Mouse (Mus musculus) MEL (cell line): ENCODE measurements around the gene AB124611. TPM values are rescaled to one million over a fixed set of nuclear protein-coding genes. Genes with fewer than 3 reads are reported as not detected.
"Not testable (repeated sequence)": the region's sequence is repeated elsewhere in the genome, so short reads cannot be mapped to it uniquely, and the experiment has no call there.

Experiments
- DNase-seq: peaks from one replicate; pipeline ENCODE4 v3.0.0; 2011; ENCODE audit warnings: low read depth, low spot score
- H3K27ac ChIP-seq: 2 replicates; pipeline ENCODE4 v1.5.1; 2012; ENCODE audit warnings: low read depth, mild to moderate bottlenecking, control low read depth, low read length, moderate library complexity; ENCODE audit not compliant: control insufficient read depth
- H3K27me3 ChIP-seq, 2 experiments: fragments of 150-350 bp in 1 of 2; sonication (generic) in 1 of 2; 2 replicates each; pipeline ENCODE4 v1.6.1; 2012; ENCODE audit warnings: low read length in 2 of 2, mild to moderate bottlenecking in 2 of 2, improper control_type of control experiment in 1 of 2, moderate library complexity in 1 of 2; ENCODE audit not compliant: insufficient read depth in 2 of 2, control insufficient read depth in 1 of 2
- H3K36me3 ChIP-seq, 2 experiments: 2 replicates each; pipeline ENCODE4 v1.6.1; 2012 to 2014; ENCODE audit warnings: low read length in 2 of 2, improper control_type of control experiment in 1 of 2, inconsistent platforms in 1 of 2, mild to moderate bottlenecking in 1 of 2; ENCODE audit not compliant: insufficient read depth in 2 of 2, control insufficient read depth in 1 of 2
- H3K4me1 ChIP-seq, 2 experiments: fragments of 150-350 bp in 1 of 2; sonication (generic) in 1 of 2; 2 replicates each; pipeline ENCODE4 v1.6.1; 2012; ENCODE audit warnings: low read length in 2 of 2, improper control_type of control experiment in 1 of 2, mild to moderate bottlenecking in 1 of 2; ENCODE audit not compliant: insufficient read depth in 2 of 2, control insufficient read depth in 1 of 2
- H3K4me3 ChIP-seq, 2 experiments: fragments of 150-350 bp in 1 of 2; sonication (generic) in 1 of 2; 2 replicates each; pipeline ENCODE4 v1.5.1; 2012; ENCODE audit warnings: low read depth in 2 of 2, low read length in 2 of 2, mild to moderate bottlenecking in 2 of 2, moderate library complexity in 2 of 2, control low read depth in 1 of 2, improper control_type of control experiment in 1 of 2; ENCODE audit not compliant: control insufficient read depth in 1 of 2, insufficient read depth in 1 of 2
- H3K79me2 ChIP-seq: 2 replicates; pipeline ENCODE4 v1.6.1; 2012; ENCODE audit warnings: mild to moderate bottlenecking, low read length, moderate library complexity; ENCODE audit not compliant: control insufficient read depth, poor library complexity, insufficient read depth
- H3K9ac ChIP-seq: 2 replicates; pipeline ENCODE4 v1.6.1; 2012; ENCODE audit warnings: low read depth, mild to moderate bottlenecking, control low read depth, low read length, moderate library complexity; ENCODE audit not compliant: control insufficient read depth, poor library complexity, severe bottlenecking
- H3K9me3 ChIP-seq: fragments of 150-350 bp; sonication (generic); replicated peaks from 2 replicates; pipeline ENCODE4 v1.6.1; 2012; ENCODE audit warnings: mild to moderate bottlenecking, low read length, improper control_type of control experiment, moderate library complexity; ENCODE audit not compliant: insufficient read depth
- BHLHE40 ChIP-seq: IDR thresholded peaks from 2 replicates; pipeline ENCODE4 v1.6.1; 2012; ENCODE audit warnings: low read depth, mild to moderate bottlenecking, inconsistent platforms, low read length, improper control_type of control experiment, borderline replicate concordance
- CHD2 ChIP-seq: IDR thresholded peaks from 2 replicates; pipeline ENCODE4 v1.6.1; 2011; ENCODE audit warnings: low read length, improper control_type of control experiment
- CTCF ChIP-seq, 3 experiments: IDR thresholded peaks in 2 of 3; conservative IDR thresholded peaks in 1 of 3; 2 replicates each; pipeline ENCODE4 v1.5.1; 2011 to 2012; ENCODE audit warnings: low read length in 3 of 3, low read depth in 2 of 3, mild to moderate bottlenecking in 2 of 3, improper control_type of control experiment in 1 of 3, inconsistent platforms in 1 of 3, mixed read lengths in 1 of 3, moderate library complexity in 1 of 3; ENCODE audit not compliant: control insufficient read depth in 1 of 3, insufficient read depth in 1 of 3, poor library complexity in 1 of 3, severe bottlenecking in 1 of 3
- ELF1 ChIP-seq: IDR thresholded peaks from 2 replicates; pipeline ENCODE4 v1.6.1; 2014; ENCODE audit warnings: low read depth, mild to moderate bottlenecking, inconsistent platforms, low read length, improper control_type of control experiment, moderate library complexity
- ETS1 ChIP-seq: IDR thresholded peaks from 2 replicates; pipeline ENCODE4 v1.6.1; 2012; ENCODE audit warnings: low read depth, mild to moderate bottlenecking, inconsistent platforms, low read length, improper control_type of control experiment, moderate library complexity
- MAX ChIP-seq: IDR thresholded peaks from 2 replicates; pipeline ENCODE4 v1.6.1; 2011; ENCODE audit warnings: low read length, improper control_type of control experiment
- MEF2A ChIP-seq: IDR thresholded peaks from 2 replicates; pipeline ENCODE4 v1.6.1; 2014; ENCODE audit warnings: low read depth, mild to moderate bottlenecking, inconsistent platforms, low read length, improper control_type of control experiment; ENCODE audit not compliant: poor library complexity, insufficient replicate concordance, severe bottlenecking; ENCODE audit errors: extremely low read depth
- MXI1 ChIP-seq: IDR thresholded peaks from 2 replicates; pipeline ENCODE4 v1.6.1; 2011; ENCODE audit warnings: mild to moderate bottlenecking, low read depth, low read length, improper control_type of control experiment
- MYB ChIP-seq: IDR thresholded peaks from 2 replicates; pipeline ENCODE4 v1.6.1; 2011; ENCODE audit warnings: mild to moderate bottlenecking, low read depth, low read length, improper control_type of control experiment
- POLR2A ChIP-seq, 2 experiments: IDR thresholded peaks; 2 replicates each; pipeline ENCODE4 v1.6.1; 2011 to 2012; ENCODE audit warnings: low read length in 2 of 2, mild to moderate bottlenecking in 2 of 2, control low read depth in 1 of 2, improper control_type of control experiment in 1 of 2, low read depth in 1 of 2, moderate library complexity in 1 of 2; ENCODE audit not compliant: control insufficient read depth in 1 of 2, insufficient read depth in 1 of 2, poor library complexity in 1 of 2
- POLR2AphosphoS5 ChIP-seq: IDR thresholded peaks from 2 replicates; pipeline ENCODE4 v1.6.1; 2012; ENCODE audit warnings: low read depth, borderline replicate concordance, mild to moderate bottlenecking, inconsistent platforms, low read length, moderate library complexity, mixed read lengths
- RAD21 ChIP-seq: IDR thresholded peaks from 2 replicates; pipeline ENCODE4 v1.6.1; 2011; ENCODE audit warnings: mild to moderate bottlenecking, low read depth, low read length, improper control_type of control experiment
- RCOR1 ChIP-seq: IDR thresholded peaks from 2 replicates; pipeline ENCODE4 v1.6.1; 2012; ENCODE audit warnings: low read depth, mild to moderate bottlenecking, inconsistent platforms, low read length, improper control_type of control experiment
- USF1 ChIP-seq: IDR thresholded peaks from 2 replicates; pipeline ENCODE4 v1.6.1; 2014; ENCODE audit warnings: low read depth, mild to moderate bottlenecking, inconsistent platforms, low read length, improper control_type of control experiment, moderate library complexity
- USF2 ChIP-seq, 2 experiments: IDR thresholded peaks; 2 replicates each; pipeline ENCODE4 v1.6.1; 2011 to 2012; ENCODE audit warnings: improper control_type of control experiment in 2 of 2, low read length in 2 of 2, borderline replicate concordance in 1 of 2, inconsistent platforms in 1 of 2, low read depth in 1 of 2, mild to moderate bottlenecking in 1 of 2; ENCODE audit not compliant: insufficient read depth in 1 of 2
- ZNF384 ChIP-seq: IDR thresholded peaks from 2 replicates; pipeline ENCODE4 v1.6.1; 2012; ENCODE audit warnings: low read depth, mild to moderate bottlenecking, inconsistent platforms, low read length, improper control_type of control experiment
- polyA plus RNA-seq, 2 experiments: library from polyadenylated mRNA; stranded (reverse) in 1 of 2; unstranded in 1 of 2; fragments of >175 nt in 1 of 2; fragments of >200 nt in 1 of 2; gene quantifications; 2 replicates each; pipeline versions ENCODE4 v1.2.1 to v1.2.4; 2012; ENCODE audit warnings: low replicate concordance in 2 of 2, low read depth in 1 of 2; ENCODE audit not compliant: insufficient read length in 2 of 2, insufficient read depth in 1 of 2, missing spikeins in 1 of 2
- total RNA-seq: library from RNA; depleted of rRNA; stranded (reverse); fragments of 300-350 nt; gene quantifications from 2 replicates; pipeline ENCODE4 v1.2.3, GENCODE M21; 2012

AB124611 gene
- total and polyA plus RNA-seq, 3 experiments, result 55.2 to 58.7 TPM; not detected in 1

- no peak for TF ChIP-seq MAX
These were observed 48.3 kb upstream of the AB124611 start (continued) for GRCm38 (mm10) chr9:21477707-21478106.

- peaks cover 0 to 38% of the 10 kb centered on the region in 2 experiments; a peak in 2 of 4 replicates for H3K36me3 ChIP-seq
These were observed 41.9 kb upstream of the AB124611 start for GRCm38 (mm10) chr9:21484065-21484464.

GRCm38 (mm10) chr9:21488246-21488645 lies 37.7 kb upstream of the AB124611 start:
- H3K27ac ChIP-seq, H3K27me3 ChIP-seq, H3K4me1 ChIP-seq, H3K9me3 ChIP-seq, DNase-seq, H3K79me2 ChIP-seq, H3K4me3 ChIP-seq, H3K9ac ChIP-seq: not testable (repeated sequence)
- TF ChIP-seq ZNF384, result peak; percentile 80; the same call in 1 of the 2 replicates
- TF ChIP-seq POLR2A (IDR thresholded peaks at IDR 0.05; ENCODE audit: control insufficient read depth in 1 of 2, insufficient read depth in 1 of 2, low read depth in 1 of 2, low read length in 2 of 2, poor library complexity in 1 of 2), result 0 out of 4 replicates have a peak, but pooled peaks of 1 of the 2 experiments have one; percentile 28
- peak in 1 of 3 experiments; percentile 13; a peak in 1 of 6 replicates for TF ChIP-seq CTCF (IDR thresholded peaks at IDR 0.05 in 2 of 3, conservative IDR thresholded peaks at IDR 0.05 in 1 of 3; ENCODE audit: control insufficient read depth in 1 of 3, insufficient read depth in 1 of 3, low read depth in 2 of 3, low read length in 3 of 3, poor library complexity in 1 of 3, severe bottlenecking in 1 of 3)
- TF ChIP-seq RAD21, result peak; percentile 2
- H3K36me3 ChIP-seq, result peaks cover 0 to 23% of the 10 kb centered on the region in 2 experiments; a peak in 2 of 4 replicates

More at GRCm38 (mm10) chr9:21484065-21484464, 41.9 kb upstream of the AB124611 start:
- Histone ChIP-seq H3K27me3 (no peaks in the 10 kb centered on the region), H3K9me3 (no peaks in the 10 kb centered on the region), H3K27ac (no peak overlapping the region), H3K9ac (no peak overlapping the region), H3K4me3 (no peak overlapping the region), H3K4me1 (no peaks in the 10 kb centered on the region), H3K79me2 (no peaks in the 10 kb centered on the region)
- DNase-seq, result no peak
- TF ChIP-seq USF2 (IDR thresholded peaks at IDR 0.05; ENCODE audit: borderline replicate concordance in 1 of 2, insufficient read depth in 1 of 2, low read depth in 1 of 2, low read length in 2 of 2), result no peak
- no peak for TF ChIP-seq BHLHE40
- TF ChIP-seq MEF2A, result no peak
- TF ChIP-seq USF1, result no peak
- TF ChIP-seq CHD2, result no peak
- no peak for TF ChIP-seq RCOR1
- no peak for TF ChIP-seq ELF1
- no peak for TF ChIP-seq POLR2AphosphoS5
- TF ChIP-seq MYB, result no peak
- no peak for TF ChIP-seq MXI1
- no peak for TF ChIP-seq ETS1
